Mouse (Mus musculus) liver, adult 2 months (tissue): ENCODE results near the gene Cnst. TPM values are rescaled to one million over a fixed set of nuclear protein-coding genes. Genes with fewer than 3 reads are reported as not detected.
"Not testable (repeated sequence)": the region's sequence is repeated elsewhere in the genome, so short reads cannot be mapped to it uniquely, and the experiment has no call there.

ENCODE experiments used
- DNase-seq: peaks from one replicate; pipeline ENCODE4 v3.0.0-alpha.2; 2011; ENCODE audit warnings: low read depth, low spot score; ENCODE audit errors: extremely low read depth
- H3K27ac ChIP-seq: fragments of 200-500 bp; replicated peaks from 2 replicates; pipeline ENCODE4 v1.5.1; 2012; ENCODE audit warnings: low read depth, mild to moderate bottlenecking, control low read depth, inconsistent platforms, low read length; ENCODE audit not compliant: insufficient read depth
- H3K27me3 ChIP-seq: fragments of 200-500 bp; 2 replicates; pipeline ENCODE4 v1.6.1; 2012; ENCODE audit warnings: mild to moderate bottlenecking, moderate library complexity, low read length, inconsistent platforms; ENCODE audit not compliant: control insufficient read depth, insufficient read depth
- H3K36me3 ChIP-seq: fragments of 200-500 bp; 2 replicates; pipeline ENCODE4 v1.6.1; 2012; ENCODE audit warnings: low read length, inconsistent platforms; ENCODE audit not compliant: control insufficient read depth, insufficient read depth
- H3K4me1 ChIP-seq: fragments of 200-500 bp; 2 replicates; pipeline ENCODE4 v1.6.1; 2011; ENCODE audit warnings: low read length; ENCODE audit not compliant: control insufficient read depth, insufficient read depth
- H3K4me3 ChIP-seq: fragments of 200-500 bp; 2 replicates; pipeline ENCODE4 v1.5.1; 2011; ENCODE audit warnings: low read depth, mild to moderate bottlenecking, control low read depth, low read length, moderate library complexity; ENCODE audit not compliant: insufficient read depth
- H3K79me2 ChIP-seq: fragments of 200-500 bp; 2 replicates; pipeline ENCODE4 v1.6.1; 2012; ENCODE audit warnings: inconsistent platforms, mild to moderate bottlenecking, low read length, moderate library complexity; ENCODE audit not compliant: control insufficient read depth, insufficient read depth
- H3K9ac ChIP-seq: fragments of 200-500 bp; 2 replicates; pipeline ENCODE4 v1.6.1; 2012; ENCODE audit warnings: low read depth, mild to moderate bottlenecking, control low read depth, inconsistent platforms, low read length
- CTCF ChIP-seq: fragments of 200-500 bp; IDR thresholded peaks from 2 replicates; pipeline ENCODE4 v1.5.1; 2011; ENCODE audit warnings: low read depth, low read length, control low read depth
- POLR2A ChIP-seq: fragments of 200-500 bp; IDR thresholded peaks from 2 replicates; pipeline ENCODE4 v1.6.1; 2011; ENCODE audit warnings: low read length, control low read depth; ENCODE audit not compliant: insufficient read depth; ENCODE audit errors: extremely low read depth
- WGBS: fragments of 180-500 bp; shearing (Covaris S2); methylation state at CpG from one replicate; pipeline ENCODE4 v1.1.7; 2018; 5-methylcytosine and 5-hydroxymethylcytosine counted together
- polyA plus RNA-seq: library from polyadenylated mRNA; depleted of rRNA; stranded (reverse); fragments of >200 nt; gene quantifications from 2 replicates; pipeline ENCODE4 v1.2.3, GENCODE M21; 2012; rRNA removed
- total RNA-seq: library from RNA; depleted of rRNA; stranded (reverse); fragments of >200 nt; gene quantifications from 2 replicates; pipeline ENCODE4 v1.2.3, GENCODE M21; 2014; rRNA removed

Cnst gene
- total RNA-seq (14.9 and 15.3 TPM in 2 replicates), polyA plus RNA-seq (3.9 and 4.6 TPM in 2 replicates)

DNA sequence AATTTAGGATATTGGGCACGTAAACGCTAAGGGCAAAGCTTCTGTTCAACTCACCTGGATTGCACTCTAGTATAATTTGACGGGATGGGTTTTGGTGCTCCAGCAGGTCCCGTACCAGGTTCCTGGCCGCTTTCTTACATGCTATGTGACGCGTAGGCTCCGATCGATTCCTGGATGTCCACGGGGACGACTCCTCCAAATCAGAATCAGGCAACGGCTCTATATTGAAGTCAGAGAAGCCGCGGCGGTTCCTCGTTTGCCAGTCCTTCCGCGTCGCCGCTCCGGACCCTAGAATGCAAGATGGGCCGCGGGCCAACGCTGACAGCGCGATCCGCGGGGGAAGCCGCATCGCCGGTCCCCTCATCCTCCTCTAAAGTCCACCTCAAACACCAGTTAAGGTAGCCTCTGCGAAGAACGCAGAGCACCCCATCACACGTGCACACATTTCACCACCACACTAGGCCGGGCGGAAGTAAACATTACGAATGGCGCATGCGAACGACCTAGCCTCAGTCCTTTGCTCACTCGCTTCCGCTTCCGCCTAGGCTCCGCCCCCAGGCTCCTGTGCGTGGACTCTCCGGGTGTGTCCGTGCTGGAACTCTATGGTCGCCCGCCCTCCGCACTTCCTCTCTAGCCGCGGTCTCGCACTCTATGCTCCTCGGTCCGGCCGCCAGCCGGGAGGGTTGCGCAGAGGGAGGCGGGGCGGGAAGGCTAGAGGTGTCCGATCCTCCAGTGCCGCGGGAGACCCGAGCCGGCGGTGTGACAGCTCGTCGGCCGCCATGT is at the start of gene Cnst, which contains the start of gene Tfb2m:
Gene Cnst, plus strand, starts transcription at position 603 of the 783 bp plus-strand sequence.
Gene Tfb2m, minus strand, starts transcription at position 500 of the 783 bp plus-strand sequence.
- not testable (repeated sequence) for H3K27me3 ChIP-seq, H3K36me3 ChIP-seq
- peaks cover 13% of the 10 kb centered on the region; the same call in 1 of the 2 replicates for H3K79me2 ChIP-seq
- DNase-seq: peak; percentile 97
- peak within 1 kb of the TSS; percentile 84 for H3K27ac ChIP-seq
- peak; percentile 67; the same call in 1 of the 2 replicates for TF ChIP-seq POLR2A
- peak within 1 kb of the TSS; percentile 91 for H3K9ac ChIP-seq
- WGBS: under 1% methylated on average over 69 of the region's 69 CpGs
- H3K4me1 ChIP-seq: peaks cover 10% of the 10 kb centered on the region
- H3K4me3 ChIP-seq: peak within 1 kb of the TSS; percentile 80

DNA sequence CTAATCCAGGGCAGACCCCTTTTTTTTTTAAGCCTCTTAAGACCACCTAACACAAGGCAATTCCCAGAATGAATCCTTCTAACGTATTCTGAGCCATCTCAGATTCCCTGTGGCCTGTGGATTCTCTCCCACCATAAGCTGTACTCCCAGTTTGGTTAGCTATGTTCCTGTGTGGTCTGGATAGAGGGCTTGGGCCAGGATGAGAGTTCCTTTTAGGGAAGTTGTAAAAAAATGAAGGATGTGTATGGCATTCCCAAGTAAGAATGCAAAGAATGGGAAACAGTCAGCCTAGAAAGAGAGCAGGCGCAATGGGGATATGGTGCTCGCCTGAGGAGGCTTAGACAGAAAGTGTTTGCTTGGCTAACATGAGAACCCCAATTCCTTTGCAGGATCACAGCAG is 46.9 kb upstream of the Cnst start:
- WGBS: 87% methylated on average over 3 of the region's 3 CpGs
- peaks cover 1% of the 10 kb centered on the region; the same call in 1 of the 2 replicates for H3K4me1 ChIP-seq
- no peak for TF ChIP-seq POLR2A
- no peak for TF ChIP-seq CTCF

DNA sequence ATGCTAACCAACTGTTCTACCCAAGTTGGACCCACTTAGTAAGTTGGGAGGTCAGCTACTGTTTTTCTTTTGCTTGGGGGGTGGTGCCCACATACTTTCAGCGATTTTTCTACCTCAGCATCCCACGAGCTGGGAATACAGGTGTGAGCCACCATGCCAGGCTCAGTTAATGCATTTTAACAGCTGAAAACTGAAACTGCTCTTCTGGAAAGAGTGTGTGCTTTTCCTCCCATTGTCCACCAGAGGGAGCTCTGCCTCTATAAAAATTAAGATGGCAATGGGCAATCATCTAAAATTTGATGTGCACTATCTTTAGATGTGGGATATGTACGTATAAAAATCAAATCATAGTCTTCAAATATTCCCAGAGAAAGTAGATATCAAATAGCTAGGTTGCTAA is 43.6 kb upstream of the Cnst start:
- H3K27me3 ChIP-seq: no peaks in the 10 kb centered on the region
- H3K79me2 ChIP-seq: no peaks in the 10 kb centered on the region
- peak; percentile 13 for DNase-seq
- no peaks in the 10 kb centered on the region for H3K36me3 ChIP-seq
- no peak overlapping the region for H3K4me3 ChIP-seq
- TF ChIP-seq CTCF: no peak
- TF ChIP-seq POLR2A: no peak
- H3K27ac ChIP-seq: no peak overlapping the region
- 12% methylated on average over 3 of the region's 3 CpGs for WGBS
- H3K4me1 ChIP-seq: peaks cover 1% of the 10 kb centered on the region; the same call in 1 of the 2 replicates
- H3K9ac ChIP-seq: no peak overlapping the region

More for the DNA sequence above, 46.9 kb upstream of the Cnst start:
- no peak overlapping the region for H3K27ac ChIP-seq
- no peaks in the 10 kb centered on the region for H3K27me3 ChIP-seq
- no peak overlapping the region for H3K4me3 ChIP-seq
- no peak for DNase-seq
- H3K9ac ChIP-seq: no peak overlapping the region
- no peaks in the 10 kb centered on the region for H3K79me2 ChIP-seq
- H3K36me3 ChIP-seq: no peaks in the 10 kb centered on the region

DNA sequence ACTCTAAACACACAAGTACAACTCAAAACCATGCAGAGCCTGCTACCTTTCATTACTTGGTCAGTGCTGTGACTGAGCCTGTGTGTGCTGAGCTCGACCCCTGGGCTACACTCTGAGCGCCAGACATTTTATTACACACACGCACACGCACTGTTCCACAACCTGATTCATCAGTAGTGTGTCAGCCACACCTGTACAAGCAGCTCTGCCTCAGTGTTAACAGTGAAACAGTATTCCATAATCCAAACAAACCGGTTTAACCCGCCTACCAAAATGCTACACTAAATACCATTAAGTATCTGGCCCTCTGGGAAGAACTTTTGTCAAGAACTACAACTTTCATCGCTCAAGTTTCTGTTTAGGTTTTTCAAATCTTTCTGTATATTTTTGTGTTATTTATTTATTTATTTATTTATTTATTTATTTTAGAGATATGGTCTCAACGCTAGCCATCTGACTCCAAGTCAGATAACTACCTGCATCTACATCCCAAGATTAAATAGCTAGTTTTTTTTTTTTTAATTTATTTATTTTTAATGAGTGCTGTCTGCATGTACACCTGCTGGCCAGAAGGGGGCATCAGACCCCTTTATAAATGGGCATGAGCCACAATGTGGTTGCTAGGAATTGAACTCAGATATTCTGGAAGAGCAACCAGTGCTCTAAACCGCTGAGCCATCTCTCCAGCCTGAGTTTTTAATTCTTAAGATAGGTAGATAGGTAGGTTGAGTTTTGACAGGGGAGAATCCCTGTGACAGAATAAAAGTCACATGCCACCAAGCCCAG is 39.4 kb upstream of the Cnst start:
- Histone ChIP-seq H3K36me3 (no peaks in the 10 kb centered on the region), H3K4me3 (no peak overlapping the region), H3K9ac (no peak overlapping the region), H3K27ac (no peak overlapping the region), H3K79me2 (no peaks in the 10 kb centered on the region), H3K27me3 (no peaks in the 10 kb centered on the region), H3K4me1 (peaks cover 1% of the 10 kb centered on the region; the same call in 1 of the 2 replicates)
- WGBS: 69% methylated on average over 9 of the region's 9 CpGs
- TF ChIP-seq CTCF (peak; percentile 52; the same call in 1 of the 2 replicates), POLR2A (no peak)
- peak; percentile 36 for DNase-seq

DNA sequence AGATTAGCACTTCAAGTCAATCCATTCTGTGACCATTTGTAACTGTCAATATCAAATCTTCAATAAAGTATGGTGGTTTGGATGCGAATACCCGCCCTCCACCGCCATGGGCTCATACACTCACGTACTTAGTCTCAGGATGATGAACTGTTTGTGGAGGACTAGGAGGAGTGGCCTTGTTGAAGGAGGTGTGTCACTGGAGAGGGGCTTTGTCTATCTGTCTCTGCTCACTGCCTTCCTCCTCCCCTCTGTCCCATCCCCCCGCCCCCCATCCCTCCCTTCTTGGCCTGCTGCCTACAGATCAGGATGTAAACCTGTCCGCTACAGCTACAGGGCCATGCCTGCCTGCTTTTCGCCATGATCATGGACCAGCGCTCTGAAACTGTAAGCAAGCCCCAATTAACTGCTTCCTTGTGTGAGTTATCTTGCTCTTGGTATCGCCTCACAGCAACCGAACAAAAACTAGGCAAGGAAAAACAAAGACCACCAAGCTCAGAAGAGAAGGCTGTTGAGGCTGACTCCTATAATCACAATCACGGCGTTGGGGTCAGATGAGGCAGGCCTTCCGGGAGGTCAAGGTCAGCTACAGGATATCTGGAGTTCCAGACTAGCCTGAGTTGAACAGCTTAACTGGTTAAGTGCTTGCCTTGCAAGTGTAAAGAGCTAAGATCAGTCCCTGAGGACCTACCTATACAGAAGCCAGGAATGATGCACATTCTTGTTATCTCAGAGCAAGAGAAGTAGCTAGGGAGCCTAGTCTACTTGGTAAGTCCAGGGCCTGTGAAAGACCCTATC is 35.4 kb upstream of the Cnst start:
- Histone ChIP-seq H3K4me1 (no peaks in the 10 kb centered on the region), H3K27ac (no peak overlapping the region), H3K27me3 (no peaks in the 10 kb centered on the region), H3K36me3 (no peaks in the 10 kb centered on the region), H3K79me2 (no peaks in the 10 kb centered on the region), H3K9ac (no peak overlapping the region), H3K4me3 (no peak overlapping the region)
- 88% methylated on average over 13 of the region's 13 CpGs for WGBS
- TF ChIP-seq CTCF: no peak
- TF ChIP-seq POLR2A: no peak
- DNase-seq: no peak
